Mouse (Mus musculus): ENCODE data around the gene Abtb1. TPM values are rescaled to one million over a fixed set of nuclear protein-coding genes. Genes with fewer than 3 reads are reported as not detected.

The Abtb1 gene
- polyA plus RNA-seq, 1 experiment from 2014 or later, result 40.7 TPM

- Histone ChIP-seq H3K27ac (ENCODE audit: low read depth, low read length) (no peak overlapping the region), H3K4me2 (ENCODE audit: low read depth, low read length) (no peak overlapping the region), H3K9me3 (ENCODE audit: control insufficient read depth, low read length) (no peaks in the 10 kb centered on the region), H3K9ac (replicated peaks; ENCODE audit: low read depth, low read length) (no peak overlapping the region), H3K27me3 (ENCODE audit: control insufficient read depth, insufficient read depth, low read length) (no peaks in the 10 kb centered on the region), H3K4me3 (ENCODE audit: low read depth, low read length) (no peak overlapping the region), H3K4me1 (ENCODE audit: control insufficient read depth, insufficient read depth, low read length) (no peaks in the 10 kb centered on the region), H3K36me3 (ENCODE audit: control insufficient read depth, insufficient read depth, low read length) (no peaks in the 10 kb centered on the region)
- ATAC-seq (ENCODE audit: low read depth), result no peak
- 82% methylated on average over 3 of the region's 3 CpGs for WGBS
Measured at GRCm38 (mm10) chr6:88816913-88817312, 24.9 kb downstream of the Abtb1 start.

DNA sequence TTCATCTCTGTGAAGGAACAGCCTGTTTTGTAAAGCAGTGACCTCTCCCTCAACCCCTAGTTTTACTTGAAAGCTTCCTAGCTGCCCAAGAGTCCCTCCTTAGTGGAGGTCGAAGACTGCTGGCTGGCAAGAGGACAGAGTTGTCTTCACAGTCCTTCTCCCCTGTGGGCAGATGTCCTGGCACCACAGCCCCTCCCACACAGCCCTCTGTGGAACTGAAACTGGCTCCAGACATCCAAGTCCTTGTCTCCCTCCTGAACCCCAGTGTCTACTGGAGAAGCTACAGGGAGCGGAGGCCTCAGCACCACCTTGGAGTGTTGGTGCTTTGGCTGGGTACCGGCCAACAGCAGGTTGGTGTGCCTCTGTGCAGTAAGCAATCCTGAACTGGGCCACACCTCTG lies 26.3 kb downstream of the Abtb1 start:
- no peak overlapping the region for H3K4me2 ChIP-seq (ENCODE audit: low read depth, low read length)
- no peak overlapping the region for H3K9ac ChIP-seq (replicated peaks; ENCODE audit: low read depth, low read length)
- no peak for ATAC-seq (ENCODE audit: low read depth)
- no peaks in the 10 kb centered on the region for H3K27me3 ChIP-seq (ENCODE audit: control insufficient read depth, insufficient read depth, low read length)
- no peak overlapping the region for H3K27ac ChIP-seq (ENCODE audit: low read depth, low read length)
- no peak overlapping the region for H3K4me3 ChIP-seq (ENCODE audit: low read depth, low read length)
- no peaks in the 10 kb centered on the region for H3K4me1 ChIP-seq (ENCODE audit: control insufficient read depth, insufficient read depth, low read length)
- H3K9me3 ChIP-seq (ENCODE audit: control insufficient read depth, low read length), result no peaks in the 10 kb centered on the region
- H3K36me3 ChIP-seq (ENCODE audit: control insufficient read depth, insufficient read depth, low read length), result no peaks in the 10 kb centered on the region
- WGBS, result 84% methylated on average over 3 of the region's 3 CpGs

- 45% methylated on average over 3 of the region's 3 CpGs for WGBS
- Histone ChIP-seq H3K9me3 (ENCODE audit: control insufficient read depth, low read length) (no peaks in the 10 kb centered on the region), H3K4me3 (ENCODE audit: low read depth, low read length) (no peak overlapping the region), H3K4me2 (ENCODE audit: low read depth, low read length) (no peak overlapping the region), H3K27me3 (ENCODE audit: control insufficient read depth, insufficient read depth, low read length) (no peaks in the 10 kb centered on the region), H3K36me3 (ENCODE audit: control insufficient read depth, insufficient read depth, low read length) (no peaks in the 10 kb centered on the region), H3K27ac (ENCODE audit: low read depth, low read length) (no peak overlapping the region), H3K9ac (replicated peaks; ENCODE audit: low read depth, low read length) (no peak overlapping the region), H3K4me1 (ENCODE audit: control insufficient read depth, insufficient read depth, low read length) (no peaks in the 10 kb centered on the region)
- peak; percentile 41; the same call in 1 of the 2 replicates for ATAC-seq (ENCODE audit: low read depth)
Measured at GRCm38 (mm10) chr6:88815036-88815435, 26.7 kb downstream of the Abtb1 start.

DNA sequence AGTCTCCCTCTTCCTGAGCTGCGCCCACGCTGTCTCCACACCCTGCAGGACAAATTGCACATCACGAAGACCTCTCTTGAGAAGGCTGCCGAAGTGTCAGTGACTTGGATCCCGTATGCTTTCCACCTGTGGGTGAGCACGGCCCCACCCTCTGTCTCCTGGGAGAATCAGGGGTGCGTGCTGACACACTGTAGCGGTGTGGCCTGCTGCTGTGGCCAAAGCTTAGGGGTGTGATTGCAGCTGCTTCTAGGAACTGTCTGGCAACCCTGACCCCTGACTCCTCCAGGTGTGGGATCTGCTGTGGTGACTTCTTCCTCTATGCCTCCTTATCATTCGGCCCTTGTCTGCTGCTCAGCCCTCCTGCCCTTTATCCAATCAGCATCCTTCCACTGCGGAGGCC lies 28.0 kb downstream of the Abtb1 start:
- no peak overlapping the region for H3K27ac ChIP-seq (ENCODE audit: low read depth, low read length)
- H3K9ac ChIP-seq (replicated peaks; ENCODE audit: low read depth, low read length), result no peak overlapping the region
- no peak overlapping the region for H3K4me3 ChIP-seq (ENCODE audit: low read depth, low read length)
- H3K27me3 ChIP-seq (ENCODE audit: control insufficient read depth, insufficient read depth, low read length), result no peaks in the 10 kb centered on the region
- no peak overlapping the region for H3K4me2 ChIP-seq (ENCODE audit: low read depth, low read length)
- no peaks in the 10 kb centered on the region for H3K9me3 ChIP-seq (ENCODE audit: control insufficient read depth, low read length)
- no peaks in the 10 kb centered on the region for H3K4me1 ChIP-seq (ENCODE audit: control insufficient read depth, insufficient read depth, low read length)
- WGBS, result 87% methylated on average over 10 of the region's 10 CpGs
- ATAC-seq (ENCODE audit: low read depth), result no peak
- H3K36me3 ChIP-seq (ENCODE audit: control insufficient read depth, insufficient read depth, low read length), result no peaks in the 10 kb centered on the region

DNA sequence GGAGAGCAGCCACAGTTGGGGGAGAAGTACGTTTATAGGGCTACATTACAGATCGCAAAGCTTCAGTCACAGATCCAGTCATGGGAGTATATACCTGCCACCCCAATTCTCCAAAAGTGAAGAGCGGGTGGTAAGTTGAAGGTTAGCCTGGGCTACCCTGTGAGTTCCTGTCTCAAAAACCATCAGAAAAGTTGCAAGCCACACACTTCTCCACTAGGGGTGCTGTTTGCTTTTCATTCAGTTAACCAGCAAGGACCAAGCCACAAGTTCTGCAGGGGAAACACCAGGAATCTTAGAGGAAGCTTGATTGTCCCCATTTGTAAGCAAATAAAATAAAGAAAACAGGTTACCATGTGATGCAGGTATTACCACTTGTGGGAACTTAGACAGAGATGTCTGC lies 28.9 kb downstream of the Abtb1 start:
- Histone ChIP-seq H3K27me3 (ENCODE audit: control insufficient read depth, insufficient read depth, low read length) (no peaks in the 10 kb centered on the region), H3K36me3 (ENCODE audit: control insufficient read depth, insufficient read depth, low read length) (no peaks in the 10 kb centered on the region), H3K27ac (ENCODE audit: low read depth, low read length) (no peak overlapping the region), H3K4me2 (ENCODE audit: low read depth, low read length) (no peak overlapping the region), H3K4me3 (ENCODE audit: low read depth, low read length) (no peak overlapping the region), H3K9me3 (ENCODE audit: control insufficient read depth, low read length) (no peaks in the 10 kb centered on the region), H3K9ac (replicated peaks; ENCODE audit: low read depth, low read length) (no peak overlapping the region), H3K4me1 (ENCODE audit: control insufficient read depth, insufficient read depth, low read length) (no peaks in the 10 kb centered on the region)
- ATAC-seq (ENCODE audit: low read depth), result no peak
- WGBS, result 73% methylated on average over 3 of the region's 3 CpGs

DNA sequence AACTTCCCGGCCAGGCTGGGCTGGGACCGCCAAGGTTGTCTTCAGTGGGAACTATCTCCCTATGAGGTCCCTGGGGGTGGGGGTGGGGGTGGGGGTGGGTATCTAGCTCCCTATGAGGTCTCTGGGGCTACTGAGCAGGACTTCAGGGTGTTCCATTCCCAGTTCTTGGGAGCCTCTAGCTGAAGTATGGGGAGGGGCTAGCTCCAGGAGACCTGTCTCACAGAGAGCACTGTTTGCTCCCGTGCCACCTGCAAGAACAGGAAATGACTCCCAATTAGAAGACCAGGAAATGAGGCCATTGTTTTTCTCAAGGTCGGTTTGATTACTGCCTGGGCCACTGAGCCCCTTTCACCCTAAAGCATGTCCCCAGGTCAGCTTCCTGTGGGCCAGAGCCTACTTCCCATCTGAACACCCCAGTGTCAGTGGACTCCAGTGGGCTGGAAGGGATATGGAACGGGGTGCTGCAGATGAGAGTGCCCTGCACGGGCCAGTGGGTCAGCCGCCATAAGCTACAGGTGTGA lies 29.8 kb downstream of the Abtb1 start:
- no peaks in the 10 kb centered on the region for H3K9me3 ChIP-seq (ENCODE audit: control insufficient read depth, low read length)
- no peak overlapping the region for H3K4me2 ChIP-seq (ENCODE audit: low read depth, low read length)
- no peak for ATAC-seq (ENCODE audit: low read depth)
- WGBS, result 50% methylated on average over 7 of the region's 7 CpGs
- H3K27me3 ChIP-seq (ENCODE audit: control insufficient read depth, insufficient read depth, low read length), result no peaks in the 10 kb centered on the region
- no peaks in the 10 kb centered on the region for H3K4me1 ChIP-seq (ENCODE audit: control insufficient read depth, insufficient read depth, low read length)
- H3K9ac ChIP-seq (replicated peaks; ENCODE audit: low read depth, low read length), result no peak overlapping the region
- H3K27ac ChIP-seq (ENCODE audit: low read depth, low read length), result no peak overlapping the region
- H3K36me3 ChIP-seq (ENCODE audit: control insufficient read depth, insufficient read depth, low read length), result no peaks in the 10 kb centered on the region
- no peak overlapping the region for H3K4me3 ChIP-seq (ENCODE audit: low read depth, low read length)

DNA sequence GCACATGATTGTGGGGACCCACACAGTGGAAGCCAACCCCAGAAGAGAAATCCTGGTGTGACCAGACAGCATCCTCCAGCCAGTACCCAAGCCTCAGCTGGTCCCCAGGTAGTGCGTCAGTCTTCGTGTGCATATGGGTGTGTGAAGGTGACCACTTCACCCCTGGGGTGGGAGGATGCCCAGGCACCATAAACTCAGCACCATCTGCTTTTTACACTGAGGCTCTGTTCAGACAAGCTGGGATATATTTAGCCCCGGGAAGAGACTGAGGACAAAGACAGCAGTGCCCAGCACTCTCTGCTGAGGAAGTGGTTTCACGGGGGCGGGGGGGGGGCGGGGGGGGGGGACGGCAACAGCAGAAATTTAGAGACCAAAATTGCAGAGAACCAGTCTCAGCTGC lies 30.4 kb downstream of the Abtb1 start:
- Histone ChIP-seq H3K27ac (ENCODE audit: low read depth, low read length) (no peak overlapping the region), H3K4me1 (ENCODE audit: control insufficient read depth, insufficient read depth, low read length) (no peaks in the 10 kb centered on the region), H3K4me3 (ENCODE audit: low read depth, low read length) (no peak overlapping the region), H3K4me2 (ENCODE audit: low read depth, low read length) (no peak overlapping the region), H3K9ac (replicated peaks; ENCODE audit: low read depth, low read length) (no peak overlapping the region), H3K27me3 (ENCODE audit: control insufficient read depth, insufficient read depth, low read length) (no peaks in the 10 kb centered on the region), H3K9me3 (ENCODE audit: control insufficient read depth, low read length) (no peaks in the 10 kb centered on the region), H3K36me3 (ENCODE audit: control insufficient read depth, insufficient read depth, low read length) (no peaks in the 10 kb centered on the region)
- no peak for ATAC-seq (ENCODE audit: low read depth)
- WGBS, result 26% methylated on average over 7 of the region's 7 CpGs

DNA sequence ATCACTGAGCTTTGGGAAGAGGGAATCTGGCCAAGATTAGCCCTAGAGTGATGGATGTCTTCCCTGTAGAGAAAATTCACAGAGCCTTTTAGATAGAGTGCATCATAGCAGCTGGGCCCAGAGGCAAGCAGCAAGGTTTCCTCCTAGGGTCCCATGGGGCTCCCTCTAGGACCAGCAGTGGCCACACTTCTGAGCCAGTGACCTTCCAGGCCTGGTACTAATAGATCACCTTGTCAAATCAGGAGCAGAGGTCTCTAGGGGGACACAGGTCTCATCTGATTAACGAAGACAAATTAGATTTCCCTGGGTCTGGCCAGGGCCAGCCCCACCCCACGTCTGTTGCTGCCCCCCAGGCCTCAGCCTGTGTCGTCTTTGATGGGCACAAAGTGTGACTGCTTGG lies 31.5 kb downstream of the Abtb1 start:
- Histone ChIP-seq H3K4me3 (ENCODE audit: low read depth, low read length) (no peak overlapping the region), H3K27me3 (ENCODE audit: control insufficient read depth, insufficient read depth, low read length) (no peaks in the 10 kb centered on the region), H3K4me2 (ENCODE audit: low read depth, low read length) (no peak overlapping the region), H3K36me3 (ENCODE audit: control insufficient read depth, insufficient read depth, low read length) (no peaks in the 10 kb centered on the region), H3K9ac (replicated peaks; ENCODE audit: low read depth, low read length) (no peak overlapping the region), H3K27ac (ENCODE audit: low read depth, low read length) (no peak overlapping the region), H3K4me1 (ENCODE audit: control insufficient read depth, insufficient read depth, low read length) (no peaks in the 10 kb centered on the region), H3K9me3 (ENCODE audit: control insufficient read depth, low read length) (no peaks in the 10 kb centered on the region)
- 31% methylated on average over 3 of the region's 3 CpGs for WGBS
- peak; percentile 18; the same call in 1 of the 2 replicates for ATAC-seq (ENCODE audit: low read depth)

- no peaks in the 10 kb centered on the region for H3K36me3 ChIP-seq (ENCODE audit: control insufficient read depth, insufficient read depth, low read length)
- no peak overlapping the region for H3K27ac ChIP-seq (ENCODE audit: low read depth, low read length)
- ATAC-seq (ENCODE audit: low read depth), result peak; percentile 13; the same call in 1 of the 2 replicates
Measured at GRCm38 (mm10) chr6:88809091-88810037, 32.4 kb downstream of the Abtb1 start.

More at GRCm38 (mm10) chr6:88809091-88810037, 32.4 kb downstream of the Abtb1 start:
- Histone ChIP-seq H3K4me3 (ENCODE audit: low read depth, low read length) (no peak overlapping the region), H3K9ac (replicated peaks; ENCODE audit: low read depth, low read length) (no peak overlapping the region), H3K9me3 (ENCODE audit: control insufficient read depth, low read length) (no peaks in the 10 kb centered on the region), H3K4me2 (ENCODE audit: low read depth, low read length) (no peak overlapping the region), H3K4me1 (ENCODE audit: control insufficient read depth, insufficient read depth, low read length) (no peaks in the 10 kb centered on the region), H3K27me3 (ENCODE audit: control insufficient read depth, insufficient read depth, low read length) (no peaks in the 10 kb centered on the region)
- whole genome bisulfite sequencing, result 71% methylated on average over 23 of the region's 23 CpGs

Data from neural tube, embryonic 14.5 days (tissue).